Mouse (Mus musculus) myocyte (in vitro differentiated cells): ENCODE data around the gene Dbf4.

Experiments used
- MAX ChIP-seq: IDR thresholded peaks from one replicate; pipeline ENCODE4 v1.6.1; 2011; ENCODE audit warnings: low read depth, mild to moderate bottlenecking, control low read depth
- MYOG ChIP-seq, 3 experiments: IDR thresholded peaks; one replicate each; pipeline ENCODE4 v1.6.1; 2011; ENCODE audit warnings: control low read depth in 2 of 3, low read depth in 2 of 3, mild to moderate bottlenecking in 2 of 3; ENCODE audit not compliant: insufficient read length in 2 of 3, control insufficient read depth in 1 of 3, insufficient read depth in 1 of 3
- POLR2A ChIP-seq: IDR thresholded peaks from one replicate; pipeline ENCODE4 v1.6.1; 2011; ENCODE audit warnings: low read depth, mild to moderate bottlenecking, control low read depth, moderate library complexity; ENCODE audit not compliant: insufficient read length
- POLR2AphosphoS2 ChIP-seq: IDR thresholded peaks from one replicate; pipeline ENCODE4 v1.6.1; 2011; ENCODE audit warnings: low read depth, control low read depth; ENCODE audit not compliant: insufficient read length
- TCF3 ChIP-seq: IDR thresholded peaks from one replicate; pipeline ENCODE4 v1.6.1; 2011; ENCODE audit warnings: low read depth, control low read depth; ENCODE audit not compliant: insufficient read length
- USF1 ChIP-seq: IDR thresholded peaks from one replicate; pipeline ENCODE4 v1.6.1; 2011; ENCODE audit warnings: low read depth, mild to moderate bottlenecking, control low read depth, moderate library complexity

GRCm38 (mm10) chr5:8421424-8421823 is 1.1 kb downstream of the Dbf4 start:
- TF ChIP-seq POLR2A (no peak), MAX (no peak), POLR2AphosphoS2 (no peak), TCF3 (no peak), MYOG (IDR thresholded peaks at IDR 0.05; ENCODE audit: control insufficient read depth in 1 of 3, insufficient read depth in 1 of 3, insufficient read length in 2 of 3, low read depth in 2 of 3) (no peak), USF1 (no peak)
